10 mouse cellular contexts compared by ENCODE assay signal in genomic region chr2:11567781-11568362, GRCm38 (mm10). TPM values are rescaled to one million over a fixed set of nuclear protein-coding genes. Genes with fewer than 3 reads are reported as not detected.
DNase-seq lines count a peak whose midpoint lies in the region; ATAC-seq and TF ChIP-seq lines count a peak whose summit lies in the region.
"Had no signal": no experiment of that assay in that cellular context is flagged by ENCODE, and none has a peak within 500 bp of the region (broad histone marks: within the 10 kb centered on the region; RNA-seq: fewer than 3 reads in every experiment).

No protein-coding gene starts in this region.

- H3K9ac ChIP-seq in hindbrain, postnatal 0 days (replicated peaks; ENCODE audit: low read length) = no peak overlapping the region
- H3K9ac ChIP-seq in hindbrain, embryonic 14.5 days = no peak overlapping the region
- H3K9ac ChIP-seq: neural tube, embryonic 13.5 days had no signal

- ATAC-seq in hindbrain, postnatal 0 days = no peak
- ATAC-seq in hindbrain, embryonic 14.5 days (ENCODE audit: low FRiP score) = no peak
- no peak for ATAC-seq in G1E (ENCODE audit: extremely low read depth, insufficient number of reproducible peaks, low FRiP score, poor library complexity, severe bottlenecking)

- WGBS in hindbrain, postnatal 0 days = 66% methylated on average over 4 of the region's 4 CpGs
- 70% methylated on average over 4 of the region's 4 CpGs for WGBS in hindbrain, embryonic 14.5 days

- TF ChIP-seq CTCF in hindbrain, postnatal 0 days (IDR thresholded peaks at IDR 0.05; ENCODE audit: low read depth) = peak; percentile 52
- peak; percentile 44 for TF ChIP-seq CTCF in G1E (IDR thresholded peaks at IDR 0.05; ENCODE audit: low read depth, low read length)

- H3K4me2 ChIP-seq in hindbrain, postnatal 0 days (ENCODE audit: low read depth, low read length) = no peak overlapping the region
- H3K4me2 ChIP-seq in hindbrain, embryonic 14.5 days (replicated peaks) = no peak overlapping the region
- H3K4me2 ChIP-seq: neural tube, embryonic 13.5 days had no signal

- H3K4me1 ChIP-seq in hindbrain, postnatal 0 days (ENCODE audit: insufficient read depth, low read length) = no peaks in the 10 kb centered on the region
- H3K4me1 ChIP-seq in hindbrain, embryonic 14.5 days (replicated peaks; ENCODE audit: control insufficient read depth, insufficient read depth, low read length) = no peaks in the 10 kb centered on the region
- H3K4me1 ChIP-seq in G1E (ENCODE audit: insufficient read depth, low read depth, low read length) = no peaks in the 10 kb centered on the region
- H3K4me1 ChIP-seq: neural tube, embryonic 13.5 days had no signal

- H3K27ac ChIP-seq in hindbrain, postnatal 0 days = no peak overlapping the region
- no peak overlapping the region for H3K27ac ChIP-seq in hindbrain, embryonic 14.5 days
- H3K27ac ChIP-seq: neural tube, embryonic 13.5 days had no signal

- H3K9me3 ChIP-seq in hindbrain, postnatal 0 days (ENCODE audit: low read length) = no peaks in the 10 kb centered on the region
- no peaks in the 10 kb centered on the region for H3K9me3 ChIP-seq in hindbrain, embryonic 14.5 days (ENCODE audit: control insufficient read depth, low read length)
- H3K9me3 ChIP-seq in G1E (replicated peaks) = no peaks in the 10 kb centered on the region
- H3K9me3 ChIP-seq: neural tube, embryonic 13.5 days had no signal

- no peaks in the 10 kb centered on the region for H3K36me3 ChIP-seq in hindbrain, postnatal 0 days (ENCODE audit: insufficient read depth, low read length)
- no peaks in the 10 kb centered on the region for H3K36me3 ChIP-seq in hindbrain, embryonic 14.5 days (replicated peaks; ENCODE audit: control insufficient read depth, insufficient read depth)
- H3K36me3 ChIP-seq in G1E (replicated peaks) = no peaks in the 10 kb centered on the region
- H3K36me3 ChIP-seq: neural tube, embryonic 13.5 days had no signal

- no peak overlapping the region for H3K4me3 ChIP-seq in hindbrain, postnatal 0 days (ENCODE audit: low read length)
- no peak overlapping the region for H3K4me3 ChIP-seq in hindbrain, embryonic 14.5 days (replicated peaks; ENCODE audit: low read length)
- H3K4me3 ChIP-seq in G1E (ENCODE audit: low read depth, low read length) = no peak overlapping the region
- H3K4me3 ChIP-seq: neural tube, embryonic 13.5 days had no signal

- DNase-seq in hindbrain, postnatal 0 days (ENCODE audit: low spot score) = peak; percentile 31
- DNase-seq in hindbrain, embryonic 14.5 days (ENCODE audit: low spot score) = no peak
- peak; percentile 73 for DNase-seq in A20 (ENCODE audit: low read depth, low spot score)
- no peak for DNase-seq in G1E (ENCODE audit: low spot score)
- DNase-seq in induced T-regulatory cell, adult 2 months (ENCODE audit: low read depth) = peak; percentile 84
- DNase-seq in right cerebral cortex, postnatal 14 days = peak; percentile 48
- DNase-seq in urinary bladder, postnatal 4 days (ENCODE audit: low spot score in 2 of 2) = no peak
- no peak for DNase-seq in adipocyte (ENCODE audit: low spot score)

- H3K27me3 ChIP-seq in hindbrain, postnatal 0 days (ENCODE audit: insufficient read depth, low read length) = no peaks in the 10 kb centered on the region
- no peaks in the 10 kb centered on the region for H3K27me3 ChIP-seq in hindbrain, embryonic 14.5 days (ENCODE audit: control insufficient read depth, insufficient read depth, low read length)
- peaks cover 14% of the 10 kb centered on the region for H3K27me3 ChIP-seq in G1E (ENCODE audit: insufficient read depth, low read length)
- H3K27me3 ChIP-seq: neural tube, embryonic 13.5 days had no signal

RNA-seq across cellular contexts. Expression of gene Pfkfb3, which starts 14.0 kb away (rescaled TPM):
- total RNA-seq in hindbrain, postnatal 0 days (2014; rRNA removed) = 15.6 and 21.3 TPM in 2 replicates
- polyA plus RNA-seq in hindbrain, postnatal 0 days (2015; fragmentation: Nextera tagmentation; extraction: Ambion mirVana) = 18.5 and 19.6 TPM in 2 replicates
- polyA plus RNA-seq in hindbrain, embryonic 14.5 days (2014; fragmentation: Nextera tagmentation; extraction: Ambion mirVana) = 27.6 and 32.0 TPM in 2 replicates
- total RNA-seq in G1E (2014; fragmentation: Nextera tagmentation) (not detected in 2 replicates), G1E (2017) (0.12 and 1.1 TPM in 2 replicates)
- polyA plus RNA-seq in G1E (2012) = not detected in 2 replicates

RNA-seq across cellular contexts. Expression of gene Rbm17, which starts 36.1 kb away (rescaled TPM):
- 57.3 and 59.5 TPM in 2 replicates for total RNA-seq in hindbrain, postnatal 0 days (2014; rRNA removed)
- polyA plus RNA-seq in hindbrain, postnatal 0 days (2015; fragmentation: Nextera tagmentation; extraction: Ambion mirVana) = 127 and 128 TPM in 2 replicates
- 116 and 118 TPM in 2 replicates for polyA plus RNA-seq in hindbrain, embryonic 14.5 days (2014; fragmentation: Nextera tagmentation; extraction: Ambion mirVana)
- total RNA-seq in G1E (2014; fragmentation: Nextera tagmentation) (118 and 138 TPM in 2 replicates), G1E (2017) (153 and 184 TPM in 2 replicates)
- polyA plus RNA-seq in G1E (2012) = 86.5 and 101 TPM in 2 replicates

RNA-seq across cellular contexts. Expression of gene Gm17490, which starts 58.2 kb away (rescaled TPM):
- not detected in 2 replicates for total RNA-seq in hindbrain, postnatal 0 days (2014; rRNA removed)
- polyA plus RNA-seq in hindbrain, postnatal 0 days (2015; fragmentation: Nextera tagmentation; extraction: Ambion mirVana) = not detected in 2 replicates
- polyA plus RNA-seq in hindbrain, embryonic 14.5 days (2014; fragmentation: Nextera tagmentation; extraction: Ambion mirVana) = not detected in 2 replicates
- total RNA-seq in G1E (2014; fragmentation: Nextera tagmentation) = not detected in 2 replicates
- total RNA-seq in G1E (2017) = not detected in 2 replicates
- polyA plus RNA-seq in G1E (2012) = not detected in 2 replicates
- total RNA-seq: layer of hippocampus, postnatal 10 days had no signal
- polyA plus RNA-seq: neural tube, embryonic 13.5 days had no signal

Comparison
In these comparisons a context has a peak if more than half of its experiments do, and no peak if none do; other contexts are left out.
1. DNase-seq: peak in hindbrain, postnatal 0 days (single experiment), A20 (single experiment), induced T-regulatory cell, adult 2 months (single experiment) and right cerebral cortex, postnatal 14 days (single experiment); none in hindbrain, embryonic 14.5 days (single experiment), G1E (single experiment), urinary bladder, postnatal 4 days (0 of 2) and adipocyte (single experiment).
2. RNA of gene Pfkfb3, which starts 14.0 kb away (polyA plus RNA-seq): 27.6 to 32.0 TPM in hindbrain, embryonic 14.5 days and 18.5 to 19.6 TPM in hindbrain, postnatal 0 days; not detected in G1E; every median in the first group is over 10 times any median in the second.